Mouse (Mus musculus) kidney, adult 2 months (tissue): ENCODE measurements around the gene Akap2.

Source experiments
- CTCF ChIP-seq: fragments of 200-500 bp; conservative IDR thresholded peaks from 2 replicates; pipeline ENCODE4 v1.5.1; 2011; ENCODE audit warnings: low read depth, mild to moderate bottlenecking, control low read depth, low read length, moderate library complexity, mixed read lengths; ENCODE audit not compliant: insufficient read depth, insufficient read length
- POLR2A ChIP-seq: fragments of 200-500 bp; IDR thresholded peaks from one replicate; pipeline ENCODE4 v1.6.1; 2011; ENCODE audit warnings: low read depth, low read length, control low read depth

- TF ChIP-seq POLR2A (no peak), CTCF (peak; percentile 49)
Observed at GRCm38 (mm10) chr4:57914193-57915190, 197.0 kb downstream of the Akap2 start.
